23 mouse cellular contexts compared by ENCODE assay signal in the genomic region with DNA sequence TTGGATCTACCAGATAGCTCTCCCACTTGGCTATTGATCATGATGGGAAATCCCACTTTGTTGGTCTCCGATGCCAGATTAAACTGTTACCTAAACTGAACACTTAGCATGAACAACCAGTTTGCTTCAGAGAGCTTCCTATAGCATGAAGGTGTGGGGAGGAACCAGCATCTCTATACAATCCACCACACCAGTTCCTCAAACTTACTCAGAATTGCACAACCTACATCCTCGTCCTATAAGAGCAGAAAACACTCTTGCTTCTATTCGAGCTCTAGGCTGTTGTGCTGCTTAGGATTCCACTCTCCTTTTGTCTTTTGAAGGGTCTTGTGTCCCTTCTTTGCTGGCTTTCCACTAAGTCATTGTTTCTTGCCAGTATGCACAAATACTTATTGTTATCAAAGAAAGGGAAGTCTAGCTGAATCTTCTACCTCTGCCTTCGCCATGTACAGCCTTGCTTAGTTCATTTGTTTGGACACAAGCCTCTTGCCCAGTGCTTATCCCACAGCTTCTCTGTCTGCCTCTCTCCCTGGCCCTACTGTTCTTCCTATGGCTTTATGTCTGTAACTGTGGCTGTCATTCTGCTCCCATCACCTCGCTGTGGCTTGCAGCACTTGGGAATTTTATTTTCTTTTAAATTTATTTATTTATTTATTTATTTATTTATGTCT.
"Had no signal": no experiment of that assay in that cellular context is flagged by ENCODE, and none has a peak within 500 bp of the region (broad histone marks: within the 10 kb centered on the region; RNA-seq: fewer than 3 reads in every experiment).

No protein-coding gene starts in this region.

- H3K4me3 ChIP-seq: limb, embryonic 12.5 days; limb, embryonic 15.5 days; neural tube, embryonic 12.5 days; neural tube, embryonic 15.5 days; stomach, embryonic 15.5 days had no signal

- H3K36me3 ChIP-seq: limb, embryonic 12.5 days; limb, embryonic 15.5 days; neural tube, embryonic 12.5 days; neural tube, embryonic 15.5 days; stomach, embryonic 15.5 days had no signal

- H3K27me3 ChIP-seq: limb, embryonic 12.5 days; limb, embryonic 15.5 days; neural tube, embryonic 12.5 days; neural tube, embryonic 15.5 days; stomach, embryonic 15.5 days had no signal

- H3K4me2 ChIP-seq: limb, embryonic 12.5 days; limb, embryonic 15.5 days; liver, embryonic 11.5 days; lung, embryonic 14.5 days; midbrain, embryonic 11.5 days; neural tube, embryonic 12.5 days; neural tube, embryonic 15.5 days; stomach, embryonic 15.5 days had no signal

- H3K9ac ChIP-seq: limb, embryonic 12.5 days; limb, embryonic 15.5 days; liver, embryonic 14.5 days; liver, postnatal 0 days; lung, embryonic 14.5 days; neural tube, embryonic 12.5 days; neural tube, embryonic 15.5 days; stomach, embryonic 15.5 days had no signal

- H3K4me1 ChIP-seq: limb, embryonic 12.5 days; limb, embryonic 15.5 days; neural tube, embryonic 12.5 days; neural tube, embryonic 15.5 days; stomach, embryonic 15.5 days had no signal

- H3K9me3 ChIP-seq: limb, embryonic 12.5 days; limb, embryonic 15.5 days; neural tube, embryonic 12.5 days; neural tube, embryonic 15.5 days; stomach, embryonic 15.5 days had no signal

- DNase-seq: kidney, adult 18-20 months; kidney, adult 9 months; kidney, postnatal 14 days; kidney, postnatal 4 days; left cerebral cortex, postnatal 4 days; liver, postnatal 0 days; lung, embryonic 14.5 days; lung, postnatal 10 days; midbrain, embryonic 14.5 days; retina, postnatal 1 day; right cerebral cortex, postnatal 25 days; spleen, adult 18-20 months; thymus, adult 2 months; thymus, postnatal 14 days had no signal

- ATAC-seq: liver, postnatal 0 days had no signal

- H3K27ac ChIP-seq: limb, embryonic 12.5 days; limb, embryonic 15.5 days; liver, embryonic 14.5 days; macrophage; neural tube, embryonic 12.5 days; neural tube, embryonic 15.5 days; stomach, embryonic 15.5 days had no signal
